Mouse (Mus musculus): ENCODE measurements at regions not wholly inside any gene's neighbourhood (a gene's known extent, or its start where the extent isn't known, plus 50 kb on each side); places are given as distances from the start of the nearest gene placed in this dataset.

- peak; percentile 30 for DNase-seq
Measured at GRCm38 (mm10) chr12:54577235-54577634, 79.1 kb downstream of the Sptssa start.

- DNase-seq = peak; percentile 16
Measured at GRCm38 (mm10) chr12:54576821-54577220, 79.6 kb downstream of the Sptssa start.

- no peak for DNase-seq
Measured at GRCm38 (mm10) chr12:54572866-54573265, 83.5 kb downstream of the Sptssa start.

- no peak for DNase-seq
Measured at GRCm38 (mm10) chr12:54568078-54568931, 88.1 kb downstream of the Sptssa start.

GRCm38 (mm10) chr12:54567426-54567790, 89.0 kb downstream of the Sptssa start:
- DNase-seq = no peak

- DNase-seq = no peak
Measured at GRCm38 (mm10) chr12:54566532-54567425, 89.6 kb downstream of the Sptssa start.

- no peak for DNase-seq
Measured at GRCm38 (mm10) chr12:54561981-54562380, 94.4 kb downstream of the Sptssa start.

- peak; percentile 65 for DNase-seq
Measured at GRCm38 (mm10) chr12:54558106-54558505, 98.3 kb downstream of the Sptssa start.

GRCm38 (mm10) chr12:54549659-54550058, 106.7 kb downstream of the Sptssa start:
- no peak for DNase-seq

GRCm38 (mm10) chr12:54545821-54546608, 110.4 kb downstream of the Sptssa start:
- peak; percentile 89 for DNase-seq

GRCm38 (mm10) chr12:54538320-54538705, 118.1 kb downstream of the Sptssa start:
- no peak for DNase-seq

- DNase-seq = no peak
Measured at GRCm38 (mm10) chr12:54537690-54538319, 118.6 kb downstream of the Sptssa start.

GRCm38 (mm10) chr12:54537022-54537421, 119.4 kb downstream of the Sptssa start:
- DNase-seq = no peak

- DNase-seq = peak; percentile 57
Measured at GRCm38 (mm10) chr12:54535556-54536516, 120.5 kb downstream of the Sptssa start.

GRCm38 (mm10) chr12:54534910-54535309, 121.5 kb downstream of the Sptssa start:
- DNase-seq = no peak

- no peak for DNase-seq
Measured at GRCm38 (mm10) chr12:54533134-54533533, 123.2 kb downstream of the Sptssa start.

GRCm38 (mm10) chr12:54532062-54532461, 124.3 kb downstream of the Sptssa start:
- no peak for DNase-seq

GRCm38 (mm10) chr12:54528046-54528445, 128.3 kb downstream of the Sptssa start:
- DNase-seq = no peak

- DNase-seq = no peak
Measured at GRCm38 (mm10) chr12:54527577-54527976, 128.8 kb downstream of the Sptssa start.

- DNase-seq = no peak
Measured at GRCm38 (mm10) chr12:54520406-54520805, 136.0 kb downstream of the Sptssa start.

- no peak for DNase-seq
Measured at GRCm38 (mm10) chr12:54519370-54519769, 137.0 kb downstream of the Sptssa start.

Measured in embryo, embryonic 11 days (tissue).